Mouse (Mus musculus) intestine, embryonic 14.5 days (tissue): Measurements from ENCODE around the gene Gm49373. TPM values are rescaled to one million over a fixed set of nuclear protein-coding genes. Genes with fewer than 3 reads are reported as not detected.

Experiments used
- ATAC-seq: fragments of 200-750 bp; cut with Nextera tagmentation; replicated peaks from 2 replicates; pipeline ENCODE4 v1.8.0; 2017; ENCODE audit warnings: low read depth, moderate number of reproducible peaks, moderate TSS enrichment, moderate library complexity; ENCODE audit not compliant: low FRiP score, low TSS enrichment
- DNase-seq: peaks from one replicate; pipeline ENCODE4 v3.0.0-alpha.2; 2018; ENCODE audit warnings: low spot score
- H3K27ac ChIP-seq: fragments of 300-500 bp; sonication (generic); 2 replicates; pipeline ENCODE4 v1.5.1; 2014; ENCODE audit warnings: low read depth, mild to moderate bottlenecking, control low read depth
- H3K27me3 ChIP-seq: fragments of 300-500 bp; sonication (generic); replicated peaks from 2 replicates; pipeline ENCODE4 v1.6.1; 2014; ENCODE audit warnings: low read length, control low read depth; ENCODE audit not compliant: control insufficient read depth, insufficient read depth
- H3K36me3 ChIP-seq: fragments of 300-500 bp; sonication (generic); 2 replicates; pipeline ENCODE4 v1.6.1; 2014; ENCODE audit warnings: low read length, control low read depth; ENCODE audit not compliant: control insufficient read depth, insufficient read depth
- H3K4me1 ChIP-seq: fragments of 300-500 bp; sonication (generic); replicated peaks from 2 replicates; pipeline ENCODE4 v1.6.1; 2014; ENCODE audit warnings: low read length, control low read depth, mixed read lengths; ENCODE audit not compliant: control insufficient read depth, insufficient read depth
- H3K4me2 ChIP-seq: fragments of 300-500 bp; sonication (generic); 2 replicates; pipeline ENCODE4 v1.6.1; 2014; ENCODE audit warnings: low read length
- H3K4me3 ChIP-seq: fragments of 300-500 bp; sonication (generic); 2 replicates; pipeline ENCODE4 v1.5.1; 2014; ENCODE audit warnings: low read depth, low read length, control low read depth, mixed read lengths
- H3K9ac ChIP-seq: fragments of 300-500 bp; sonication (generic); 2 replicates; pipeline ENCODE4 v1.6.1; 2014; ENCODE audit warnings: mild to moderate bottlenecking, low read length
- H3K9me3 ChIP-seq: fragments of 300-500 bp; sonication (generic); 2 replicates; pipeline ENCODE4 v1.6.1; 2016; ENCODE audit warnings: low read length, control low read depth; ENCODE audit not compliant: control insufficient read depth
- WGBS: fragments of 180-500 bp; shearing (Covaris S2); extraction: QIAGEN DNeasy Blood & Tissue Kit; methylation state at CpG from one replicate; pipeline ENCODE4 v1.1.7; 2014; 5-methylcytosine and 5-hydroxymethylcytosine counted together
- polyA plus RNA-seq: library from polyadenylated mRNA; unstranded; fragments of >200 nt; fragmentation: Nextera tagmentation; extraction: Ambion mirVana; gene quantifications from 2 replicates; pipeline ENCODE4 v1.2.1, GENCODE M21; 2014

Gene Gm49373
- polyA plus RNA-seq: 0.20 and 0.74 TPM in 2 replicates

- 2% methylated on average over 57 of the region's 58 CpGs for WGBS
- 0 out of 2 replicates have a peak, but pooled peaks cover 6% of the 10 kb centered on the region for H3K4me1 ChIP-seq
- H3K4me3 ChIP-seq: peak within 1 kb of the TSS; percentile 92
- peak within 1 kb of the TSS; percentile 70 for H3K27ac ChIP-seq
- no peaks in the 10 kb centered on the region for H3K9me3 ChIP-seq
- no peaks in the 10 kb centered on the region for H3K27me3 ChIP-seq
- peak within 1 kb of the TSS; percentile 82 for H3K4me2 ChIP-seq
- ATAC-seq (peak; percentile 94), DNase-seq (peak; percentile 89)
- H3K9ac ChIP-seq: peak within 1 kb of the TSS; percentile 88
- peaks cover 52% of the 10 kb centered on the region for H3K36me3 ChIP-seq
Measured at GRCm38 (mm10) chr9:21073044-21073840, at the start of gene Gm49373, which contains the start of gene Fdx1l. TSS of gene Gm49373 (minus strand) at chr9:21073096. TSS of gene Fdx1l (minus strand) at chr9:21073614.

GRCm38 (mm10) chr9:21121483-21121882 lies 48.6 kb upstream of the Gm49373 start:
- WGBS: 87% methylated on average over 16 of the region's 16 CpGs
- Histone ChIP-seq H3K4me3 (no peak overlapping the region), H3K27ac (no peak overlapping the region), H3K4me1 (no peaks in the 10 kb centered on the region), H3K27me3 (no peaks in the 10 kb centered on the region), H3K9ac (no peak overlapping the region), H3K36me3 (0 out of 2 replicates have a peak, but pooled peaks cover 14% of the 10 kb centered on the region), H3K4me2 (no peak overlapping the region), H3K9me3 (no peaks in the 10 kb centered on the region)
- DNase-seq: no peak
- ATAC-seq: no peak

GRCm38 (mm10) chr9:21117073-21117472 lies 44.2 kb upstream of the Gm49373 start:
- H3K9me3 ChIP-seq: no peaks in the 10 kb centered on the region
- ATAC-seq: no peak
- H3K9ac ChIP-seq: no peak overlapping the region
- H3K36me3 ChIP-seq: 0 out of 2 replicates have a peak, but pooled peaks cover 5% of the 10 kb centered on the region
- no peak overlapping the region for H3K27ac ChIP-seq
- DNase-seq: no peak
- no peak overlapping the region for H3K4me3 ChIP-seq
- no peaks in the 10 kb centered on the region for H3K27me3 ChIP-seq
- H3K4me1 ChIP-seq: no peaks in the 10 kb centered on the region
- H3K4me2 ChIP-seq: no peak overlapping the region
- WGBS: 75% methylated on average over 6 of the region's 6 CpGs

- H3K36me3 ChIP-seq: 0 out of 2 replicates have a peak, but pooled peaks cover 2% of the 10 kb centered on the region
- ATAC-seq (no peak), DNase-seq (no peak)
- H3K4me2 ChIP-seq: no peak overlapping the region
- no peaks in the 10 kb centered on the region for H3K4me1 ChIP-seq
- H3K27ac ChIP-seq: no peak overlapping the region
- H3K9me3 ChIP-seq: no peaks in the 10 kb centered on the region
- no peak overlapping the region for H3K4me3 ChIP-seq
- H3K27me3 ChIP-seq: no peaks in the 10 kb centered on the region
- WGBS: 91% methylated on average over 8 of the region's 8 CpGs
- H3K9ac ChIP-seq: no peak overlapping the region
Measured at GRCm38 (mm10) chr9:21115105-21115504, 42.2 kb upstream of the Gm49373 start.

- DNase-seq: no peak
- Histone ChIP-seq H3K36me3 (no peaks in the 10 kb centered on the region), H3K9me3 (no peaks in the 10 kb centered on the region), H3K27ac (no peak overlapping the region), H3K4me2 (no peak overlapping the region), H3K4me1 (no peaks in the 10 kb centered on the region), H3K9ac (no peak overlapping the region), H3K4me3 (no peak overlapping the region), H3K27me3 (no peaks in the 10 kb centered on the region)
- 88% methylated on average over 7 of the region's 7 CpGs for WGBS
- no peak for ATAC-seq
Measured at GRCm38 (mm10) chr9:21114190-21114589, 41.3 kb upstream of the Gm49373 start.

GRCm38 (mm10) chr9:21113751-21114150 lies 40.9 kb upstream of the Gm49373 start:
- H3K9ac ChIP-seq: no peak overlapping the region
- H3K27me3 ChIP-seq: no peaks in the 10 kb centered on the region
- H3K9me3 ChIP-seq: no peaks in the 10 kb centered on the region
- H3K27ac ChIP-seq: no peak overlapping the region
- no peak overlapping the region for H3K4me3 ChIP-seq
- H3K4me1 ChIP-seq: no peaks in the 10 kb centered on the region
- no peak for ATAC-seq
- no peak for DNase-seq
- no peak overlapping the region for H3K4me2 ChIP-seq
- WGBS: 90% methylated on average over 6 of the region's 6 CpGs
- no peaks in the 10 kb centered on the region for H3K36me3 ChIP-seq

GRCm38 (mm10) chr9:21107607-21108237 lies 34.8 kb upstream of the Gm49373 start:
- 40% methylated on average over 23 of the region's 23 CpGs for WGBS
- Histone ChIP-seq H3K4me2 (no peak overlapping the region), H3K4me1 (peaks cover 3% of the 10 kb centered on the region; the same call in 1 of the 2 replicates), H3K27me3 (no peaks in the 10 kb centered on the region), H3K4me3 (no peak overlapping the region), H3K27ac (no peak overlapping the region), H3K9ac (no peak overlapping the region), H3K36me3 (no peaks in the 10 kb centered on the region), H3K9me3 (no peaks in the 10 kb centered on the region)
- 0 out of 2 replicates have a peak, but pooled peaks have one; percentile 28 for ATAC-seq
- DNase-seq: no peak

- Histone ChIP-seq H3K4me2 (no peak overlapping the region), H3K9ac (no peak overlapping the region), H3K27ac (no peak overlapping the region), H3K4me1 (peaks cover 3% of the 10 kb centered on the region; the same call in 1 of the 2 replicates), H3K4me3 (no peak overlapping the region), H3K9me3 (no peaks in the 10 kb centered on the region), H3K36me3 (no peaks in the 10 kb centered on the region), H3K27me3 (no peaks in the 10 kb centered on the region)
- DNase-seq (no peak), ATAC-seq (no peak)
- 80% methylated on average over 5 of the region's 5 CpGs for WGBS
Measured at GRCm38 (mm10) chr9:21105760-21106564, 33.1 kb upstream of the Gm49373 start.
